Mouse (Mus musculus): ENCODE results near the gene Rab4a. TPM values are rescaled to one million over a fixed set of nuclear protein-coding genes. Genes with fewer than 3 reads are reported as not detected.

Rab4a gene
- polyA plus RNA-seq, 1 experiment from 2014 or later, result 76.3 TPM

GRCm38 (mm10) chr8:123820780-123821179 lies 15.0 kb downstream of the Rab4a start:
- H3K4me3 ChIP-seq, result no peak overlapping the region
- 95% methylated on average over 6 of the region's 6 CpGs for WGBS

GRCm38 (mm10) chr8:123823111-123823510 lies 17.3 kb downstream of the Rab4a start:
- Histone ChIP-seq H3K9ac (no peak overlapping the region), H3K4me1 (no peaks in the 10 kb centered on the region), H3K36me3 (replicated peaks) (peaks cover 14% of the 10 kb centered on the region), H3K4me2 (no peak overlapping the region), H3K4me3 (no peak overlapping the region), H3K27me3 (replicated peaks) (no peaks in the 10 kb centered on the region), H3K27ac (no peak overlapping the region), H3K9me3 (no peaks in the 10 kb centered on the region)
- ATAC-seq (replicated peaks), result no peak
- 93% methylated on average over 10 of the region's 10 CpGs for WGBS

More at GRCm38 (mm10) chr8:123820780-123821179, 15.0 kb downstream of the Rab4a start:
- Histone ChIP-seq H3K9ac (no peak overlapping the region), H3K9me3 (no peaks in the 10 kb centered on the region), H3K27me3 (replicated peaks) (no peaks in the 10 kb centered on the region), H3K27ac (no peak overlapping the region), H3K4me1 (no peaks in the 10 kb centered on the region), H3K36me3 (replicated peaks) (no peaks in the 10 kb centered on the region; the same call in 1 of the 2 replicates), H3K4me2 (no peak overlapping the region)
- ATAC-seq (replicated peaks), result no peak

GRCm38 (mm10) chr8:123823532-123824123 lies 17.8 kb downstream of the Rab4a start:
- no peak overlapping the region for H3K9ac ChIP-seq
- no peak overlapping the region for H3K4me3 ChIP-seq
- no peaks in the 10 kb centered on the region for H3K27me3 ChIP-seq (replicated peaks)
- peaks cover 14% of the 10 kb centered on the region for H3K36me3 ChIP-seq (replicated peaks)
- no peak overlapping the region for H3K27ac ChIP-seq
- 93% methylated on average over 18 of the region's 18 CpGs for WGBS
- ATAC-seq (replicated peaks), result no peak
- H3K4me2 ChIP-seq, result no peak overlapping the region
- no peaks in the 10 kb centered on the region for H3K4me1 ChIP-seq
- H3K9me3 ChIP-seq, result no peaks in the 10 kb centered on the region

- no peak overlapping the region for H3K9ac ChIP-seq
- H3K4me1 ChIP-seq, result no peaks in the 10 kb centered on the region
- no peak for ATAC-seq (replicated peaks)
- 62% methylated on average over 9 of the region's 9 CpGs for WGBS
- no peak overlapping the region for H3K4me2 ChIP-seq
- no peaks in the 10 kb centered on the region for H3K27me3 ChIP-seq (replicated peaks)
- no peaks in the 10 kb centered on the region for H3K9me3 ChIP-seq
- peaks cover 25% of the 10 kb centered on the region for H3K36me3 ChIP-seq (replicated peaks)
- no peak overlapping the region for H3K27ac ChIP-seq
- no peak overlapping the region for H3K4me3 ChIP-seq
These were observed 20.2 kb downstream of the Rab4a start for GRCm38 (mm10) chr8:123826001-123826400.

GRCm38 (mm10) chr8:123826758-123827157 lies 21.0 kb downstream of the Rab4a start:
- ATAC-seq (replicated peaks), result no peak
- WGBS, result 89% methylated on average over 7 of the region's 7 CpGs
- Histone ChIP-seq H3K9me3 (no peaks in the 10 kb centered on the region), H3K27me3 (replicated peaks) (no peaks in the 10 kb centered on the region), H3K27ac (no peak overlapping the region), H3K36me3 (replicated peaks) (peaks cover 25% of the 10 kb centered on the region), H3K9ac (no peak overlapping the region), H3K4me2 (no peak overlapping the region), H3K4me1 (no peaks in the 10 kb centered on the region), H3K4me3 (no peak overlapping the region)

- 91% methylated on average over 13 of the region's 13 CpGs for WGBS
- no peak for ATAC-seq (replicated peaks)
- H3K4me2 ChIP-seq, result no peak overlapping the region
- H3K36me3 ChIP-seq (replicated peaks), result peaks cover 27% of the 10 kb centered on the region
- H3K27me3 ChIP-seq (replicated peaks), result no peaks in the 10 kb centered on the region
- no peak overlapping the region for H3K9ac ChIP-seq
- H3K9me3 ChIP-seq, result no peaks in the 10 kb centered on the region
- H3K4me3 ChIP-seq, result no peak overlapping the region
- no peaks in the 10 kb centered on the region for H3K4me1 ChIP-seq
- H3K27ac ChIP-seq, result no peak overlapping the region
These were observed 21.7 kb downstream of the Rab4a start for GRCm38 (mm10) chr8:123827523-123827922.

GRCm38 (mm10) chr8:123832757-123833156 lies 27.0 kb downstream of the Rab4a start:
- Histone ChIP-seq H3K9ac (no peak overlapping the region), H3K9me3 (no peaks in the 10 kb centered on the region), H3K4me1 (no peaks in the 10 kb centered on the region), H3K27ac (no peak overlapping the region), H3K27me3 (replicated peaks) (no peaks in the 10 kb centered on the region), H3K4me2 (no peak overlapping the region), H3K36me3 (replicated peaks) (peaks cover 38% of the 10 kb centered on the region), H3K4me3 (no peak overlapping the region)
- whole genome bisulfite sequencing, result over 99% methylated on average over 4 of the region's 4 CpGs
- no peak for ATAC-seq (replicated peaks)

GRCm38 (mm10) chr8:123835451-123835850 lies 29.7 kb downstream of the Rab4a start:
- no peaks in the 10 kb centered on the region for H3K27me3 ChIP-seq (replicated peaks)
- no peak overlapping the region for H3K4me3 ChIP-seq
- H3K9ac ChIP-seq, result no peak overlapping the region
- 0 out of 2 replicates have a peak, but pooled peaks have one; percentile 27 for ATAC-seq (replicated peaks)
- WGBS, result 60% methylated on average over 9 of the region's 9 CpGs
- H3K36me3 ChIP-seq (replicated peaks), result peaks cover 27% of the 10 kb centered on the region
- no peak overlapping the region for H3K27ac ChIP-seq
- no peak overlapping the region for H3K4me2 ChIP-seq
- H3K9me3 ChIP-seq, result no peaks in the 10 kb centered on the region
- H3K4me1 ChIP-seq, result no peaks in the 10 kb centered on the region

- no peak for ATAC-seq (replicated peaks)
- WGBS, result 86% methylated on average over 6 of the region's 6 CpGs
- no peak overlapping the region for H3K4me3 ChIP-seq
- H3K4me2 ChIP-seq, result no peak overlapping the region
- H3K9me3 ChIP-seq, result no peaks in the 10 kb centered on the region
- H3K9ac ChIP-seq, result no peak overlapping the region
- no peaks in the 10 kb centered on the region for H3K27me3 ChIP-seq (replicated peaks)
- H3K4me1 ChIP-seq, result no peaks in the 10 kb centered on the region
- H3K36me3 ChIP-seq (replicated peaks), result peaks cover 30% of the 10 kb centered on the region
- no peak overlapping the region for H3K27ac ChIP-seq
These were observed 30.6 kb downstream of the Rab4a start for GRCm38 (mm10) chr8:123836354-123836753.

GRCm38 (mm10) chr8:123838496-123838895 lies 32.7 kb downstream of the Rab4a start:
- WGBS, result 81% methylated on average over 9 of the region's 9 CpGs

GRCm38 (mm10) chr8:123840578-123841345 lies 35.0 kb downstream of the Rab4a start:
- Histone ChIP-seq H3K4me3 (no peak overlapping the region), H3K27me3 (replicated peaks) (no peaks in the 10 kb centered on the region), H3K9me3 (no peaks in the 10 kb centered on the region), H3K36me3 (replicated peaks) (0 out of 2 replicates have a peak, but pooled peaks cover 3% of the 10 kb centered on the region), H3K9ac (no peak overlapping the region), H3K4me2 (no peak overlapping the region), H3K4me1 (no peaks in the 10 kb centered on the region), H3K27ac (no peak overlapping the region)
- 95% methylated on average over 15 of the region's 15 CpGs for WGBS
- ATAC-seq (replicated peaks), result no peak

More at GRCm38 (mm10) chr8:123838496-123838895, 32.7 kb downstream of the Rab4a start:
- Histone ChIP-seq H3K36me3 (replicated peaks) (peaks cover 18% of the 10 kb centered on the region), H3K4me2 (no peak overlapping the region), H3K4me1 (no peaks in the 10 kb centered on the region), H3K4me3 (no peak overlapping the region), H3K27me3 (replicated peaks) (no peaks in the 10 kb centered on the region), H3K9me3 (no peaks in the 10 kb centered on the region), H3K27ac (no peak overlapping the region), H3K9ac (no peak overlapping the region)
- no peak for ATAC-seq (replicated peaks)

GRCm38 (mm10) chr8:123842086-123842485 lies 36.3 kb downstream of the Rab4a start:
- Histone ChIP-seq H3K4me3 (no peak overlapping the region), H3K27me3 (replicated peaks) (no peaks in the 10 kb centered on the region), H3K4me2 (no peak overlapping the region), H3K9ac (no peak overlapping the region), H3K9me3 (no peaks in the 10 kb centered on the region), H3K4me1 (no peaks in the 10 kb centered on the region), H3K36me3 (replicated peaks) (0 out of 2 replicates have a peak, but pooled peaks cover 3% of the 10 kb centered on the region), H3K27ac (no peak overlapping the region)
- ATAC-seq (replicated peaks), result no peak
- WGBS, result 90% methylated on average over 12 of the region's 12 CpGs
